Mouse (Mus musculus) liver, adult 10 weeks (tissue): ENCODE measurements around the gene Rbm45. TPM values are rescaled to one million over a fixed set of nuclear protein-coding genes. Genes with fewer than 3 reads are reported as not detected.

Source experiments
- polyA plus RNA-seq: library from polyadenylated mRNA; stranded (reverse); fragments of 350-450 nt; fragmentation: Illumina TruSeq; extraction: RNeasy Lipid Tissue Mini Kit (QIAGEN cat#74804); gene quantifications from one replicate; pipeline ENCODE4 v1.2.3, GENCODE M21; 2014; ENCODE audit warnings: low read depth, low replicate concordance

The Rbm45 gene
- 13.0 TPM for polyA plus RNA-seq

GRCm38 (mm10) chr2:76369821-76370655 is at the start of gene Rbm45:
TSS of gene Rbm45 (plus strand) at chr2:76369984.

GRCm38 (mm10) chr2:76338215-76339156 is 31.3 kb upstream of the Rbm45 start, which contains the start of gene Pde11a:
TSS of gene Pde11a (minus strand) at chr2:76338774.

GRCm38 (mm10) chr2:76360226-76360625 is 9.6 kb upstream of the Rbm45 start, which contains the start of gene Cyct:
TSS of gene Cyct (minus strand) at chr2:76360450.

GRCm38 (mm10) chr2:76406151-76406936 is 36.6 kb downstream of the Rbm45 start, which contains the start of gene Osbpl6:
TSS of gene Osbpl6 (plus strand) at chr2:76406508.

Other genes with a start within 250 kb of the Rbm45 start
- gene Pde11a, start 31.2 kb upstream of the Rbm45 start, polyA plus RNA-seq, result not detected
- not detected for gene Cyct, start 9.5 kb upstream of the Rbm45 start, polyA plus RNA-seq
- not detected for gene Osbpl6, start 36.5 kb downstream of the Rbm45 start, polyA plus RNA-seq